Mouse (Mus musculus) midbrain, embryonic 16.5 days (tissue): Measurements from ENCODE around the gene Sash3. TPM values are rescaled to one million over a fixed set of nuclear protein-coding genes. Genes with fewer than 3 reads are reported as not detected.
A peak's percentile ranks its signal among the peaks of the same experiment; 100 is the strongest.

Experiments
- ATAC-seq: fragments of 200-750 bp; cut with Nextera tagmentation; 2 replicates; pipeline ENCODE4 v1.8.0; 2017; ENCODE audit warnings: moderate TSS enrichment
- H3K27ac ChIP-seq: fragments of 300-500 bp; sonication (generic); 2 replicates; pipeline ENCODE4 v1.5.1; 2014; ENCODE audit warnings: mild to moderate bottlenecking, low read length, mixed read lengths
- H3K27me3 ChIP-seq: fragments of 300-500 bp; sonication (generic); 2 replicates; pipeline ENCODE4 v1.6.1; 2014; ENCODE audit warnings: low read depth, low read length, mixed read lengths; ENCODE audit not compliant: control insufficient read depth, insufficient read depth
- H3K36me3 ChIP-seq: fragments of 300-500 bp; sonication (generic); 2 replicates; pipeline ENCODE4 v1.6.1; 2014; ENCODE audit warnings: mild to moderate bottlenecking, low read length, moderate library complexity, mixed read lengths; ENCODE audit not compliant: control insufficient read depth, insufficient read depth
- H3K4me1 ChIP-seq: fragments of 300-500 bp; sonication (generic); 2 replicates; pipeline ENCODE4 v1.6.1; 2014; ENCODE audit warnings: mild to moderate bottlenecking, low read length, mixed read lengths; ENCODE audit not compliant: control insufficient read depth, insufficient read depth
- H3K4me2 ChIP-seq: fragments of 300-500 bp; sonication (generic); 2 replicates; pipeline ENCODE4 v1.6.1; 2014; ENCODE audit warnings: mild to moderate bottlenecking, low read length, mixed read lengths
- H3K4me3 ChIP-seq: fragments of 300-500 bp; sonication (generic); 2 replicates; pipeline ENCODE4 v1.5.1; 2014; ENCODE audit warnings: low read depth, mild to moderate bottlenecking, low read length, moderate library complexity, mixed read lengths
- H3K9ac ChIP-seq: fragments of 300-500 bp; sonication (generic); 2 replicates; pipeline ENCODE4 v1.6.1; 2014; ENCODE audit warnings: low read depth, low read length, mixed read lengths
- H3K9me3 ChIP-seq: fragments of 300-500 bp; sonication (generic); replicated peaks from 2 replicates; pipeline ENCODE4 v1.6.1; 2014; ENCODE audit warnings: mild to moderate bottlenecking, low read length, mixed read lengths; ENCODE audit not compliant: control insufficient read depth, poor library complexity, severe bottlenecking
- WGBS: fragments of 180-500 bp; shearing (Covaris S2); extraction: QIAGEN DNeasy Blood & Tissue Kit; methylation state at CpG from one replicate; pipeline ENCODE4 v1.1.7; 2014; 5-methylcytosine and 5-hydroxymethylcytosine counted together
- polyA plus RNA-seq: library from polyadenylated mRNA; unstranded; fragments of >200 nt; fragmentation: Nextera tagmentation; extraction: Ambion mirVana; gene quantifications from 2 replicates; pipeline ENCODE4 v1.2.1, GENCODE M21; 2015

Sash3 gene
- polyA plus RNA-seq, 1 experiment from 2014 or later, result 1.2 TPM

DNA sequence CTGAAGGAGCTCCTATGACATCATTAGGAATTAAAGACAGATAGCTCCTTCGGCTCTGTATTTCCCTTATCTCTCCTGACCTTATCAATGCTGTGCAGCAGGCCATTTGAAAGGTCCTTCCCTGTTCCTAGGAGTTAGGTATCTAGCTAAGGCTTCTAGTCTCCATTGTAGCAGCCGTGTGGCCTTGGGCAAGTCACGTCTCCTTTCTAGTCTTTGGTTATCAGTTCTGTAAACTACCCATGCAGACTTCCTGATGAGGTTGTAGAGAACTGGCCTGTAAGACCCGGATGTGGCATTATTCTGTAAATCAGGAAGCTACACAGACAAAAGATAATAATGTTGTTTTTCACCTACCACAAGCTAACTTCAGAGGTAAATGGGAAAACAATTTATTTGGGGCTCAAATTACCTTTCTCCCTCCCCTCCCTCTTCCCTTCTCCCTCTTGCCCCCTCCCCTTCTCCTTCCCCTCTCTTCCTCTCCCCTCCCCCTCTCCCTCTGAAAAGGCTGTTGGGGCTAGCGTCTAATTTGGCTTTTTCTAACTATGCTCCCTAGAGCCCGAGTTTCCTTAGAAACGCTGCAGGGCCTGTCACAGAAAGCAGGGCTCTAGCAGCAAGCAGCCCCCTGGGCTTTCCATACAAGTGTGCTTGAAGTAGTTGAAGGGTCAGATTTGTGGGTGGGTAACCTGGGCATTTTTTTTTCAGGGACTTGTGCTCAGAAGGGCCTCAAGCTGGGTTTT, 7.5 kb upstream of the Sash3 start:
- 54% methylated on average over 7 of the region's 7 CpGs for WGBS

DNA sequence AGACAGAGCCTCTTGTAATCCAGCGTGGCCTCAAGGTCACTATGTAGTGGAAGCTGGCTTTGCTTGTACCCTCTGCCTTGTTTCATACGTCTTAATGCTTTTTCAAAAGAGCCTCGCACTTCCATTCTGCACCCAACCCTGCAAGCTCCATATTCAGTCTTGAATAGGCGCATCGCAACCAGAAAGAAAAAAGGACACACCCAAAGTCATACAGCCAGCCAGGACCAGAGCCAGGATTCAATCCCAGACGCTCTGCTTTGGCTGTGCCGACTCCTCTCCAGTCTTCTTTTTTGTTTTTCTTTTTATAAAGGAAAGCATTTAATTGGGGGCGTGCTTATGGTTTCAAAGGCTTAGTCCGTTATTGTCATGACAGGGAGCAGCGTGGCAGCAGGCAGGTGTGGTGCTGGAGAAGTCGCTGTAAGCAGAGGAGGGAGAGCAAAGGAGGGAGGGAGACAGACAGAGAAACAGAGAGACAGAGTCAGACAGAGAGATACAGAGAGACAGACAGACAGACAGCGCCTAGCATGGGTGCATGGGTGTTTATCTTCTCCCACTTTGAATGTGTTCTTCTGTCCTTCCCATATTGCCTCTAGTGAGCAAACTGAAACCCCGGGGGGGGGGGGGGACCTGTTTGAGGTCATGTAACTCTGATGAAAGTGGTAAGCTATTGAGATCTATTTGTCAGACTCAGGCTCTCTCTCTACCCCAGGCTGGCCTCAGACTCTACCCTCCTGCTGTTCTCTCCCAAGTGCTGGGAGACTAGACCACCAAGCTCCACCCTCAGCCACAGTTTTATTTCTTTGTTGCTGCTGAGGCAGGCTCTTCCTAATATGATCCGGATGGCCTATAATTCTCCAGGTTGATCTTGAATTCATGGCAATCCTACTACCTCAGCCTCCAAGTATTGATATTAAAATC, 6.6 kb upstream of the Sash3 start:
- Histone ChIP-seq H3K9me3 (no peaks in the 10 kb centered on the region), H3K27me3 (no peaks in the 10 kb centered on the region), H3K4me3 (no peak overlapping the region), H3K27ac (no peak overlapping the region), H3K9ac (no peak overlapping the region), H3K36me3 (no peaks in the 10 kb centered on the region), H3K4me2 (no peak overlapping the region), H3K4me1 (peaks cover 7% of the 10 kb centered on the region; the same call in 1 of the 2 replicates)
- ATAC-seq, result no peak
- 31% methylated on average over 14 of the region's 14 CpGs for WGBS

More for the DNA sequence above, 7.5 kb upstream of the Sash3 start:
- Histone ChIP-seq H3K4me1 (peaks cover 7% of the 10 kb centered on the region; the same call in 1 of the 2 replicates), H3K4me2 (no peak overlapping the region), H3K9me3 (no peaks in the 10 kb centered on the region), H3K27ac (no peak overlapping the region), H3K9ac (no peak overlapping the region), H3K4me3 (no peak overlapping the region), H3K36me3 (no peaks in the 10 kb centered on the region), H3K27me3 (no peaks in the 10 kb centered on the region)
- ATAC-seq, result peak; percentile 36; the same call in 1 of the 2 replicates

DNA sequence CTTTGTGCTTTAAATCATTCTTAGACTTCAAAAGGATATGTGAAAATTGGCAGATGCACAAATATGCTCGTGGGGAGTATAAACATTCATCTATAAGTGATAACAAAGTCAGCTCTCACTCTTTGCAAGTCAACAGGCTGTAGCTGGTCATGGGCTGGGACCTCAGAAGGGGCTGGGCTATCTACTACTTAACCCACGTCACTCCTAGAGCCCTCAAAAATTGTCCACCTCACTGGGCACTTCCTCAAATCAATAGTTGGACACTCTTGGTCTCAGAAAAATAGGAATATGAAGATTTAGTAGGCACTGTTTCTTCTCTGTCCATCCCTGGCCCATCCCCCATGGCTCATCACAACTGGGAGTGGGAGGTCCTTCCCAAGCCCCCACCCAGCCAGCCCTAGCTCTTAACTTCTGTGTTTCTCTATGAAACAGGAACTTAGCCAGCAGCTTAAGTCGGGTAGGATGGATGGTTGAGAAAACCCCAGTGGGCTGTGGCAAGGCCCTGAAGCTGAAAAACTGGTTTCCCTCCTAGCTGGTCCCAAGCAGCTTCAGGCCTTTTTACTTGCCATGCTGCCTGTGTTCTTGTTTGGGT, 5.9 kb upstream of the Sash3 start:
- WGBS, result 57% methylated on average over 3 of the region's 3 CpGs
- H3K4me2 ChIP-seq, result no peak overlapping the region
- no peaks in the 10 kb centered on the region for H3K36me3 ChIP-seq
- peaks cover 7% of the 10 kb centered on the region; the same call in 1 of the 2 replicates for H3K4me1 ChIP-seq
- no peak for ATAC-seq
- H3K27ac ChIP-seq, result no peak overlapping the region
- H3K27me3 ChIP-seq, result no peaks in the 10 kb centered on the region
- no peak overlapping the region for H3K4me3 ChIP-seq
- H3K9me3 ChIP-seq, result no peaks in the 10 kb centered on the region
- no peak overlapping the region for H3K9ac ChIP-seq

DNA sequence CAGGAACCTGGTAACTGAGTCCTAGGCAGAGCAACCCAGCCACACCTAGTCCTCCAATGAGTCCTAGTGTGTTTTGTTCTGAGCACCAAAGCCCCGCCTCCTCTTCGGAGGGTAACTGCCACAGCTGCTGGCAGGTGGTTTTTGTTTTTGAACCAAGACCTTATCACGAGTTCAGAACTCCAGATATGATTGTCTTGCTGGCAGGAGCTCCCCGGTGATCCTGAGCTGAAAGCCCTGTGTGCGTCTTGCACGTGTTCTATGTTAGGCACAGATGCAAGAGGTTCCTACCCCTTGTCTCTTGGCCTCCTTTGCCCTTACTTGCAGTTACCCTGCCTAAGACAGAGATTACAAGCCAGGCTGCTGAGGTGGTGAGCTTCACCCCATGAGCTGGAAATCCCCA, 4.8 kb upstream of the Sash3 start:
- Histone ChIP-seq H3K4me3 (no peak overlapping the region), H3K9me3 (no peaks in the 10 kb centered on the region), H3K9ac (no peak overlapping the region), H3K27me3 (no peaks in the 10 kb centered on the region), H3K4me1 (peaks cover 7% of the 10 kb centered on the region; the same call in 1 of the 2 replicates), H3K4me2 (no peak overlapping the region), H3K27ac (no peak overlapping the region), H3K36me3 (no peaks in the 10 kb centered on the region)
- WGBS, result 75% methylated on average over 6 of the region's 6 CpGs
- no peak for ATAC-seq

DNA sequence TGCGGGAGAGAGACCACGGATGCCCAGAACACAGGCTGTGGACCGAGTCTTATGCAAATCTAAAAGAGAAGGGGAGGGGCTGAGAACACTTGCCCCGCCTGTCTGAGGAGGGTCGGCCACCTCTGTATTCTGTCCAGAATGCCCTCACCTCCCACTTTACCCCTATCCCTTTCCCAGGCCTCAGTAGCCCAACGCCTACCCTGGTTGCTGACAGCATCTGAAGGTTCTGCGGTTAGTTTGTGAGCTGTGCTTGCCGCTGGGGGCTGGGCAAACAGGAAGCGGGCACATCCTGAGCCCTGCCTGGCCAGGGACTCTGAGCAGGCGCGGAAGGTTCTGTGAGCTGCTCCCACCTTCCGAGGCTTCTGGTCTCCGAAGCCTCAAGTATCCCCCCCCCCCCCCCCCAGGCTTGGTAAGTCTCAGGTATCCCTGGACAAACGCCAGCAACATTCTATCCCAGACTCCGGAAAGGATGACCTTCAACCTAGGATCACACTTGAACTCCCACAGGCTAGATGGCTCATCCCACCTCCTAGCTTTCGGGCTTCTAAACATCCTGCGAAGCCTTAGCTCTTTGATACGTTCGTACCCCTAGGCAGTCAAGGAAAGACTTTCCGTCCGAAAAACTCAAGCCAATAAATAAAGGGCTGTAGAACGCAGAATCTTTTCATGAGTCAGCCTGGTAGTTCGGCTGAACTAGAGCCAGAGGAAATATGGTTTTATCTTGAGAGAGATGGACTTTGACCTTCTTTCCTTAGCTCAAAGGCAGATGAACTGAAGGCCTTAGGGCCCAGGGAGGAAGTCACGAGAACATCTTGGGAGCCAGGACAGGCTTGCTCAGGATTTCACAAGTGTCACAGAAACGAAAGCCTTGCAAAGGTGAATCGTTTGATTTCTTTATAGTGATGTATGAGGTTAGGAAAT, 2.6 kb upstream of the Sash3 start:
- no peak overlapping the region for H3K4me3 ChIP-seq
- no peak overlapping the region for H3K27ac ChIP-seq
- H3K9me3 ChIP-seq, result no peaks in the 10 kb centered on the region
- no peak overlapping the region for H3K9ac ChIP-seq
- H3K4me1 ChIP-seq, result peaks cover 7% of the 10 kb centered on the region; the same call in 1 of the 2 replicates
- no peaks in the 10 kb centered on the region for H3K27me3 ChIP-seq
- no peaks in the 10 kb centered on the region for H3K36me3 ChIP-seq
- ATAC-seq, result no peak
- 56% methylated on average over 24 of the region's 26 CpGs for WGBS
- H3K4me2 ChIP-seq, result peak overlapping the region; percentile 4; the same call in 1 of the 2 replicates

DNA sequence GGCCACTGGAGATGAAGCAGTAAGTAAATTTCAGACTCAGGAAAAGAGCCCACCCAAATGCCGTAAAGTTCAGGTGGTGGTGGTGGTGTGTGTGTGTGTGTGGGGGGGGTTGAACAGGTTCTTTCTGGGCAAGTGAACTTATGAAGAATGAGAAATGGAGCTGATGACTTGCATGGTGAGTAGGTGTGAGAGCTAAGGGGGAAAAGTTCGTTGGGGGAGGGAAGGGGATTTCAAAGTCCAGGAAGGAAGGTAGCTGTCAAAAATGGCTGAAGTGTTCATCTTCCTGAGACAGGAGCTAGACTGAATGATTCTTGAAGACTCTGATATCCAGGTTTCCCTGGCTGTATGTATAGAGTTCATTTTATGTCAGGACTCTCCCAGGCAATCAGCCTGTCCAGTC, 990 bp downstream of the Sash3 start:
- H3K4me2 ChIP-seq, result no peak overlapping the region
- H3K27me3 ChIP-seq, result no peaks in the 10 kb centered on the region
- H3K9ac ChIP-seq, result no peak overlapping the region
- ATAC-seq, result no peak
- 92% methylated on average over 2 of the region's 2 CpGs for WGBS
- H3K36me3 ChIP-seq, result no peaks in the 10 kb centered on the region
- H3K9me3 ChIP-seq, result no peaks in the 10 kb centered on the region
- H3K27ac ChIP-seq, result no peak overlapping the region
- H3K4me1 ChIP-seq, result no peaks in the 10 kb centered on the region
- no peak overlapping the region for H3K4me3 ChIP-seq

DNA sequence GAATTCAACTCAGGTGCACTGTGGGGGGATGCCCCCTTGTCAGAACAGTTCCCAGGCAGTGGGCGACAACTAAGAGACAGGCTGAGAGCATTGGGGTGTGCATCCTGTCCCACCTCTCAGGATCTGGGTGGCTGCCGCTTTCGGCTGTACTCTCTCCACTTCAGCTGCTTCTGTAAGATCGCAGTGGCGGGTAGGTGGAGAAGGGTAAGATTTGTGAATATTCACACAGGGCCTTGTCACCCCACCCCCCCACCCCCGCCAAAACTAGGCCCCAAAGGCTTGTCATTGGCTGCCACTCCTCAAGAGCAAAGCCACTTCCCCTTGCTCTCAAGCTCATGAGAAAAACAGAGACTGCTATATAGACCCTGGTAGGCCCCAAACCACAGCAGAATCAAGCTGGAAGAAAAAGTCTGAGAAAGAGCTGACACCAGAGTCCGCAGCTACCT, 1.5 kb downstream of the Sash3 start:
- Histone ChIP-seq H3K27ac (no peak overlapping the region), H3K9me3 (no peaks in the 10 kb centered on the region), H3K4me2 (no peak overlapping the region), H3K27me3 (no peaks in the 10 kb centered on the region), H3K4me3 (no peak overlapping the region), H3K4me1 (no peaks in the 10 kb centered on the region), H3K36me3 (no peaks in the 10 kb centered on the region), H3K9ac (no peak overlapping the region)
- WGBS, result 87% methylated on average over 7 of the region's 7 CpGs
- no peak for ATAC-seq

DNA sequence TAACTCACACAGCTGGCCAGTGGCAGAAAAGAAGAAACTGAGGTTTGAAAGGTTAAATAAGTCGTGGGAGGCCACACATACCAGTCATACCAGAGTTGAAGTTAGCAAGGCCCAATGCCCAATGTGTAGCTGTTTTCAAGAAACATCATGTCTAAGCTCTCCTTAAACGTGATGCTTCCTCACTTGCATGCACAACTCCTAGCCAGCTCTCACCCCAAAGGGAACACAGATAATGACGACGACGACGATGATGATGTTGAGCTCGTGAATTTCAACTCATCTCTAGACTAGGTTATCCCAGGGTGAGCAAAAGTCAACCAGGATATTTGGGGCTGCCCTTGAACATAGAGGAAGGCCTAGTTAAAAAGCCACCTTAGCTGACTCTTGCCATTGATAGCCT, 5.9 kb downstream of the Sash3 start:
- no peak for ATAC-seq
- Histone ChIP-seq H3K4me1 (no peaks in the 10 kb centered on the region), H3K36me3 (no peaks in the 10 kb centered on the region), H3K4me2 (no peak overlapping the region), H3K9ac (no peak overlapping the region), H3K9me3 (no peaks in the 10 kb centered on the region), H3K4me3 (no peak overlapping the region), H3K27me3 (no peaks in the 10 kb centered on the region), H3K27ac (no peak overlapping the region)
- 79% methylated on average over 7 of the region's 7 CpGs for WGBS
